Mouse (Mus musculus) urinary bladder, adult 18-20 months (tissue): ENCODE results near the gene Med18.

ENCODE experiments used
- DNase-seq, 2 experiments: peaks; one replicate each; pipeline ENCODE4 v3.0.0; 2022; ENCODE audit warnings: low spot score in 2 of 2, mixed read lengths in 2 of 2

The Med18 gene

GRCm38 (mm10) chr4:132463430-132464254 is at the start of gene Med18:
Med18 (minus strand) TSS chr4:132463921.
- peak; percentile 89 to 90 for DNase-seq

- DNase-seq: no peak
Measured at GRCm38 (mm10) chr4:132512080-132512479, 48.4 kb upstream of the Med18 start.

GRCm38 (mm10) chr4:132510352-132510798 is 46.7 kb upstream of the Med18 start, which contains the start of gene Sesn2:
Sesn2 (minus strand) TSS chr4:132510501.
- peak; percentile 91 to 97 for DNase-seq

GRCm38 (mm10) chr4:132509621-132510296 is 46.0 kb upstream of the Med18 start:
- peak; percentile 75 to 83 for DNase-seq

GRCm38 (mm10) chr4:132507210-132507609 is 43.5 kb upstream of the Med18 start:
- DNase-seq: no peak

GRCm38 (mm10) chr4:132506250-132506649 is 42.5 kb upstream of the Med18 start:
- DNase-seq: no peak

GRCm38 (mm10) chr4:132505800-132506199 is 42.1 kb upstream of the Med18 start:
- no peak for DNase-seq

GRCm38 (mm10) chr4:132505034-132505738 is 41.5 kb upstream of the Med18 start:
- no peak for DNase-seq

GRCm38 (mm10) chr4:132503344-132503743 is 39.6 kb upstream of the Med18 start:
- DNase-seq: no peak

GRCm38 (mm10) chr4:132501639-132502038 is 37.9 kb upstream of the Med18 start:
- DNase-seq: no peak

GRCm38 (mm10) chr4:132494271-132494918 is 30.7 kb upstream of the Med18 start:
- no peak for DNase-seq

- DNase-seq: no peak
Measured at GRCm38 (mm10) chr4:132492178-132493060, 28.7 kb upstream of the Med18 start.

GRCm38 (mm10) chr4:132491748-132492147 is 28.0 kb upstream of the Med18 start:
- DNase-seq: no peak

- DNase-seq: no peak
Measured at GRCm38 (mm10) chr4:132491057-132491456, 27.3 kb upstream of the Med18 start.

- DNase-seq: no peak
Measured at GRCm38 (mm10) chr4:132490273-132491010, 26.7 kb upstream of the Med18 start.

- no peak for DNase-seq
Measured at GRCm38 (mm10) chr4:132488976-132489375, 25.3 kb upstream of the Med18 start.

- DNase-seq: no peak
Measured at GRCm38 (mm10) chr4:132488521-132488920, 24.8 kb upstream of the Med18 start.

GRCm38 (mm10) chr4:132484820-132485219 is 21.1 kb upstream of the Med18 start:
- no peak for DNase-seq

GRCm38 (mm10) chr4:132484231-132484630 is 20.5 kb upstream of the Med18 start:
- DNase-seq: no peak
